Comparison of ENCODE assay signal across 13 mouse cellular contexts in genomic region chr1:131362089-131362488, GRCm38 (mm10).
DNase-seq lines count a peak whose midpoint lies in the region; ATAC-seq and TF ChIP-seq lines count a peak whose summit lies in the region.
"Had no signal": no experiment of that assay in that cellular context is flagged by ENCODE, and none has a peak within 500 bp of the region (broad histone marks: within the 10 kb centered on the region; RNA-seq: fewer than 3 reads in every experiment).

No protein-coding gene starts in this region.

- no peak overlapping the region for H3K9ac ChIP-seq in hindbrain, postnatal 0 days (replicated peaks; ENCODE audit: low read length)
- no peak overlapping the region for H3K9ac ChIP-seq in hindbrain, embryonic 13.5 days
- no peak overlapping the region for H3K9ac ChIP-seq in lung, postnatal 0 days (replicated peaks; ENCODE audit: low read depth)
- H3K9ac ChIP-seq: heart, embryonic 13.5 days; hindbrain, embryonic 15.5 days; limb, embryonic 15.5 days had no signal

- TF ChIP-seq CTCF in hindbrain, postnatal 0 days (IDR thresholded peaks at IDR 0.05; ENCODE audit: low read depth), result no peak
- TF ChIP-seq CTCF in lung, postnatal 0 days (IDR thresholded peaks at IDR 0.05), result peak; percentile 50

- no peak overlapping the region for H3K4me2 ChIP-seq in hindbrain, postnatal 0 days (ENCODE audit: low read depth, low read length)
- H3K4me2 ChIP-seq in hindbrain, embryonic 13.5 days, result no peak overlapping the region
- H3K4me2 ChIP-seq in lung, postnatal 0 days (replicated peaks; ENCODE audit: low read depth, low read length), result no peak overlapping the region
- H3K4me2 ChIP-seq: heart, embryonic 13.5 days; hindbrain, embryonic 15.5 days; limb, embryonic 15.5 days had no signal

- H3K36me3 ChIP-seq in hindbrain, postnatal 0 days (ENCODE audit: insufficient read depth, low read length), result peaks cover 8% of the 10 kb centered on the region; the same call in 1 of the 2 replicates
- H3K36me3 ChIP-seq in hindbrain, embryonic 13.5 days, result peaks cover 6% of the 10 kb centered on the region
- no peaks in the 10 kb centered on the region for H3K36me3 ChIP-seq in lung, postnatal 0 days (ENCODE audit: insufficient read depth, low read length)

- H3K4me3 ChIP-seq in hindbrain, postnatal 0 days (ENCODE audit: low read length), result no peak overlapping the region
- H3K4me3 ChIP-seq in hindbrain, embryonic 13.5 days, result no peak overlapping the region
- no peak overlapping the region for H3K4me3 ChIP-seq in lung, postnatal 0 days (ENCODE audit: low read depth, low read length)
- H3K4me3 ChIP-seq: erythroblast, embryonic 14.5 days; heart, embryonic 13.5 days; hindbrain, embryonic 15.5 days; limb, embryonic 15.5 days had no signal

- DNase-seq in hindbrain, postnatal 0 days (ENCODE audit: low spot score), result peak; percentile 22
- DNase-seq in lung, postnatal 0 days (ENCODE audit: low spot score), result no peak
- DNase-seq in lung, postnatal 10 days, result no peak
- peak; percentile 29 for DNase-seq in MN1 (ENCODE audit: low spot score)
- peak; percentile 29 for DNase-seq in induced T-regulatory cell, adult 2 months (ENCODE audit: low read depth)
- no peak for DNase-seq in natural killer cell, adult 2 months (ENCODE audit: low spot score in 2 of 2)
- DNase-seq: cerebellum, adult 8-10 months had no signal

- no peak for TF ChIP-seq EP300 in lung, postnatal 0 days (IDR thresholded peaks at IDR 0.05)

- no peaks in the 10 kb centered on the region for H3K4me1 ChIP-seq in hindbrain, postnatal 0 days (ENCODE audit: insufficient read depth, low read length)
- H3K4me1 ChIP-seq in hindbrain, embryonic 13.5 days (replicated peaks), result no peaks in the 10 kb centered on the region
- no peaks in the 10 kb centered on the region for H3K4me1 ChIP-seq in lung, postnatal 0 days (ENCODE audit: insufficient read depth, low read depth, low read length)
- H3K4me1 ChIP-seq: hindbrain, embryonic 15.5 days; limb, embryonic 15.5 days had no signal

- 93% methylated on average over 2 of the region's 2 CpGs for WGBS in hindbrain, postnatal 0 days
- WGBS in hindbrain, embryonic 13.5 days, result 95% methylated on average over 2 of the region's 2 CpGs
- WGBS in lung, postnatal 0 days, result 98% methylated on average over 2 of the region's 2 CpGs

- H3K27me3 ChIP-seq in hindbrain, postnatal 0 days (ENCODE audit: insufficient read depth, low read length), result no peaks in the 10 kb centered on the region
- H3K27me3 ChIP-seq in hindbrain, embryonic 13.5 days, result no peaks in the 10 kb centered on the region
- no peaks in the 10 kb centered on the region for H3K27me3 ChIP-seq in lung, postnatal 0 days (replicated peaks; ENCODE audit: insufficient read depth, low read length)
- H3K27me3 ChIP-seq: heart, embryonic 13.5 days; hindbrain, embryonic 15.5 days; limb, embryonic 15.5 days had no signal

- H3K9me3 ChIP-seq in hindbrain, postnatal 0 days (ENCODE audit: low read length), result no peaks in the 10 kb centered on the region
- H3K9me3 ChIP-seq in hindbrain, embryonic 13.5 days, result no peaks in the 10 kb centered on the region
- H3K9me3 ChIP-seq in lung, postnatal 0 days (ENCODE audit: low read length), result no peaks in the 10 kb centered on the region
- H3K9me3 ChIP-seq: heart, embryonic 13.5 days; hindbrain, embryonic 15.5 days; limb, embryonic 15.5 days had no signal

- ATAC-seq in hindbrain, postnatal 0 days, result no peak
- no peak for ATAC-seq in hindbrain, embryonic 13.5 days (ENCODE audit: low FRiP score)
- ATAC-seq in lung, postnatal 0 days, result no peak
- ATAC-seq: activated CD4-positive, CD25-positive, alpha-beta regulatory T cell, adult 4 months had no signal

- H3K27ac ChIP-seq in hindbrain, postnatal 0 days, result no peak overlapping the region
- H3K27ac ChIP-seq in hindbrain, embryonic 13.5 days, result no peak overlapping the region
- H3K27ac ChIP-seq in lung, postnatal 0 days (ENCODE audit: low read length), result no peak overlapping the region
- H3K27ac ChIP-seq: heart, embryonic 13.5 days; hindbrain, embryonic 15.5 days; limb, embryonic 15.5 days had no signal

Comparison
In these comparisons a context has a peak if more than half of its experiments do, and no peak if none do; other contexts are left out.
1. DNase-seq: peak in hindbrain, postnatal 0 days (single experiment), MN1 (single experiment) and induced T-regulatory cell, adult 2 months (single experiment); none in lung, postnatal 0 days (single experiment), lung, postnatal 10 days (single experiment) and natural killer cell, adult 2 months (0 of 2).